Mouse (Mus musculus): ENCODE results near the gene Rhog.

Gene Rhog

GRCm38 (mm10) chr7:102249896-102250630 is 5.8 kb downstream of the Rhog start:
- DNase-seq: peak; percentile 72

GRCm38 (mm10) chr7:102249531-102249895 is 6.3 kb downstream of the Rhog start:
- DNase-seq: peak; percentile 62

GRCm38 (mm10) chr7:102248691-102249404 is 7.0 kb downstream of the Rhog start:
- no peak for DNase-seq

GRCm38 (mm10) chr7:102246956-102247797 is 8.7 kb downstream of the Rhog start:
- no peak for DNase-seq

GRCm38 (mm10) chr7:102246265-102246664 is 9.6 kb downstream of the Rhog start:
- no peak for DNase-seq

- peak; percentile 34 for DNase-seq
Observed at GRCm38 (mm10) chr7:102245775-102246174, 10.1 kb downstream of the Rhog start.

- no peak for DNase-seq
Observed at GRCm38 (mm10) chr7:102244782-102245535, 10.9 kb downstream of the Rhog start.

GRCm38 (mm10) chr7:102243870-102244269 is 12.0 kb downstream of the Rhog start:
- DNase-seq: no peak

- no peak for DNase-seq
Observed at GRCm38 (mm10) chr7:102242917-102243316, 12.9 kb downstream of the Rhog start.

- DNase-seq: no peak
Observed at GRCm38 (mm10) chr7:102242371-102242770, 13.5 kb downstream of the Rhog start.

- DNase-seq: no peak
Observed at GRCm38 (mm10) chr7:102239591-102239990, 16.3 kb downstream of the Rhog start.

- no peak for DNase-seq
Observed at GRCm38 (mm10) chr7:102238686-102239286, 17.1 kb downstream of the Rhog start.

GRCm38 (mm10) chr7:102233059-102233458 is 22.8 kb downstream of the Rhog start:
- DNase-seq: no peak

GRCm38 (mm10) chr7:102229814-102230213 is 26.0 kb downstream of the Rhog start:
- DNase-seq: no peak

GRCm38 (mm10) chr7:102228049-102228670 is 27.7 kb downstream of the Rhog start:
- no peak for DNase-seq

- no peak for DNase-seq
Observed at GRCm38 (mm10) chr7:102226051-102226450, 29.8 kb downstream of the Rhog start.

- DNase-seq: no peak
Observed at GRCm38 (mm10) chr7:102223883-102224738, 31.7 kb downstream of the Rhog start.

- peak; percentile 61 for DNase-seq
Observed at GRCm38 (mm10) chr7:102222830-102223556, 32.9 kb downstream of the Rhog start.

- peak; percentile 82 for DNase-seq
Observed at GRCm38 (mm10) chr7:102222336-102222735, 33.5 kb downstream of the Rhog start.

- no peak for DNase-seq
Observed at GRCm38 (mm10) chr7:102221899-102222298, 34.0 kb downstream of the Rhog start.

Measured in retina, postnatal 1 day (tissue).